Mouse (Mus musculus) kidney, embryonic 15.5 days (tissue): ENCODE results near the gene Rptor. TPM values are rescaled to one million over a fixed set of nuclear protein-coding genes. Genes with fewer than 3 reads are reported as not detected.

Experiments used
- ATAC-seq: fragments of 200-750 bp; cut with Nextera tagmentation; replicated peaks from 2 replicates; pipeline ENCODE4 v1.8.0; 2017; ENCODE audit warnings: moderate TSS enrichment; ENCODE audit not compliant: low FRiP score
- H3K27ac ChIP-seq: fragments of 300-500 bp; sonication (generic); 2 replicates; pipeline ENCODE4 v1.5.1; 2015; ENCODE audit warnings: mild to moderate bottlenecking, inconsistent platforms
- H3K27me3 ChIP-seq: fragments of 300-500 bp; sonication (generic); 2 replicates; pipeline ENCODE4 v1.6.1; 2015; ENCODE audit warnings: inconsistent platforms
- H3K36me3 ChIP-seq: fragments of 300-500 bp; sonication (generic); 2 replicates; pipeline ENCODE4 v1.6.1; 2015; ENCODE audit warnings: inconsistent platforms
- H3K4me1 ChIP-seq: fragments of 300-500 bp; sonication (generic); 2 replicates; pipeline ENCODE4 v1.6.1; 2015; ENCODE audit warnings: inconsistent platforms
- H3K4me2 ChIP-seq: fragments of 300-500 bp; sonication (generic); 2 replicates; pipeline ENCODE4 v1.6.1; 2015; ENCODE audit warnings: moderate library complexity, mild to moderate bottlenecking, inconsistent platforms
- H3K4me3 ChIP-seq: fragments of 300-500 bp; sonication (generic); replicated peaks from 2 replicates; pipeline ENCODE4 v1.5.1; 2015; ENCODE audit warnings: mild to moderate bottlenecking, inconsistent platforms
- H3K9ac ChIP-seq: fragments of 300-500 bp; sonication (generic); 2 replicates; pipeline ENCODE4 v1.6.1; 2015; ENCODE audit warnings: mild to moderate bottlenecking, inconsistent platforms
- H3K9me3 ChIP-seq: fragments of 300-500 bp; sonication (generic); replicated peaks from 2 replicates; pipeline ENCODE4 v1.6.1; 2016; ENCODE audit warnings: inconsistent platforms
- WGBS: fragments of 180-500 bp; shearing (Covaris S2); methylation state at CpG from one replicate; pipeline ENCODE4 v1.1.7; 2015; ENCODE audit warnings: mixed read lengths; 5-methylcytosine and 5-hydroxymethylcytosine counted together
- polyA plus RNA-seq: library from polyadenylated mRNA; unstranded; fragments of >200 nt; fragmentation: Nextera tagmentation; extraction: Ambion mirVana; gene quantifications from 2 replicates; pipeline ENCODE4 v1.2.1, GENCODE M21; 2015

The Rptor gene
- polyA plus RNA-seq, 1 experiment from 2014 or later: 13.1 TPM

- 30% methylated on average over 7 of the region's 7 CpGs for WGBS
- peaks cover 11% of the 10 kb centered on the region for H3K36me3 ChIP-seq
- no peak overlapping the region for H3K9ac ChIP-seq
- no peaks in the 10 kb centered on the region for H3K9me3 ChIP-seq
- ATAC-seq: no peak
- H3K4me2 ChIP-seq: no peak overlapping the region
- H3K27ac ChIP-seq: peak overlapping the region; percentile 54
- no peak overlapping the region for H3K4me3 ChIP-seq
- no peaks in the 10 kb centered on the region for H3K27me3 ChIP-seq
- H3K4me1 ChIP-seq: peaks cover 66% of the 10 kb centered on the region
These were observed 193.7 kb downstream of the Rptor start for GRCm38 (mm10) chr11:119796406-119796805.

GRCm38 (mm10) chr11:119796846-119797245 is 194.1 kb downstream of the Rptor start:
- 68% methylated on average over 7 of the region's 7 CpGs for WGBS
- Histone ChIP-seq H3K9ac (no peak overlapping the region), H3K4me1 (peaks cover 62% of the 10 kb centered on the region)

DNA sequence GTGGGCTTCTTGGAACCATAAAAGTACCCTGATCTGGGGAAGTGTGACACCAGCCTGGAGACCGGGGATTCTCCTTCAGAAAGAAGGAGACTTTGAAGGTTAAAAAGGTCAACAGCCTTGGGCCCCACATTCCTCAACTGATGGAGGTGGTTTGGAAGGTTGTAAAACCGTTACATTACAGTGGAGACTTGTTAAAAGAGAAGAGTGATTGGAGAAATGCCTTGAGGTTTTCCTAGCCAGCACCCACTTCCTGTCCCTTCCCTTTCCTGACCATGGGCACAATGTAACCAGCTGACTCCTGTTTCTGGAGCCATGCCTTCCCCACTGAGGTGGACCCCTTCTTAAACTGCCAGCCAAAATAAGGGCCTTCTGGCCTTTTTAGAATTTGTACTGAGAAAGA is 196.8 kb downstream of the Rptor start:
- WGBS: 25% methylated on average over 2 of the region's 2 CpGs
- Histone ChIP-seq H3K27me3 (no peaks in the 10 kb centered on the region), H3K4me2 (no peak overlapping the region)

More at GRCm38 (mm10) chr11:119796846-119797245, 194.1 kb downstream of the Rptor start:
- Histone ChIP-seq H3K4me2 (no peak overlapping the region), H3K27me3 (no peaks in the 10 kb centered on the region), H3K36me3 (peaks cover 11% of the 10 kb centered on the region), H3K9me3 (no peaks in the 10 kb centered on the region), H3K4me3 (no peak overlapping the region), H3K27ac (no peak overlapping the region)
- ATAC-seq: no peak

GRCm38 (mm10) chr11:119801855-119802254 is 199.2 kb downstream of the Rptor start:
- Histone ChIP-seq H3K4me3 (no peak overlapping the region), H3K9ac (no peak overlapping the region), H3K27me3 (no peaks in the 10 kb centered on the region), H3K36me3 (peaks cover 26% of the 10 kb centered on the region), H3K27ac (no peak overlapping the region), H3K4me1 (peaks cover 16% of the 10 kb centered on the region; the same call in 1 of the 2 replicates), H3K4me2 (no peak overlapping the region), H3K9me3 (no peaks in the 10 kb centered on the region)
- WGBS: 71% methylated on average over 1 of the region's 1 CpGs
- ATAC-seq: no peak

More for the DNA sequence above, 196.8 kb downstream of the Rptor start:
- ATAC-seq: no peak
- Histone ChIP-seq H3K36me3 (peaks cover 22% of the 10 kb centered on the region), H3K9me3 (no peaks in the 10 kb centered on the region), H3K9ac (no peak overlapping the region), H3K27ac (no peak overlapping the region), H3K4me1 (peaks cover 35% of the 10 kb centered on the region), H3K4me3 (no peak overlapping the region)

DNA sequence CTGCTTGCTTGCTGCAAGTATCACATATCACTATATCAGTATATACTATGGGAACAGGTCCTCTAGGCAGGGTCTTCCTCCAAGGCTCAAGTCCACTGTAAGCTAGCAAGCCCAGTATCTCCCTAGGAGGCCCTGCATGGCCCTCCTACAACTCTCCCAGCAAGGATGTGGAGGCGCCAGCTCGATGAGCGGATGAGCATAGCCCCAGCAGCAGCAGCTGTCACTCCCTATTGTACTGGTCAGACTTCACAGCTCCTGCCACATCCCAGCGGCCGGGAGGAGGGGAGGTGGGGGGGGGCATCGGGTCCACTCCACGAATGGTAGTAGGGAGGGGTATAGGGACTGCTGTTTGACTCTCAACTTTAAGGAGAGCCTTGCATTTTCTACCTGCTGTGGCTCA is 200.2 kb downstream of the Rptor start:
- Histone ChIP-seq H3K27me3 (no peaks in the 10 kb centered on the region), H3K9me3 (no peaks in the 10 kb centered on the region), H3K9ac (no peak overlapping the region), H3K4me1 (peaks cover 16% of the 10 kb centered on the region; the same call in 1 of the 2 replicates), H3K27ac (no peak overlapping the region), H3K36me3 (peaks cover 26% of the 10 kb centered on the region), H3K4me2 (no peak overlapping the region), H3K4me3 (no peak overlapping the region)
- ATAC-seq: no peak
- WGBS: 73% methylated on average over 7 of the region's 7 CpGs

DNA sequence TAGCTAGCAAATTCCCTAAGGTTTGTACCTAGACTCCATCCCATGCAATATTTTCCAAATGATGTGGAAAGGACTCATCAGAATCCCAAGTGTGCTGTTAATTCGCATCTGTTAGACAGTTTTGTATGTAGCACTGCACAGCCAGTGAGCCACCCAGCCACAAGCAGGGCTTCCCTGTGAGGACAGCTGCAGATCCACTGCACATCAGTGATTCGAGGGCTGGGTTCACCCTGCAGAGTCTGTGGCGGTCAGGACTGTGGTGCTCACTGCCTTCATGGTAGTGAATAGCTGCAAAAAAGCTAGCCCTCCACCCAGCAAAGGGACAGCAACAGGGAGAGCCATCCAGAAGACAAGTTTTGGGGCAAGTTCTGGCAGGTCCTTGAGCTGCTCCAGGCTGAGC is 201.7 kb downstream of the Rptor start:
- no peak overlapping the region for H3K27ac ChIP-seq
- no peaks in the 10 kb centered on the region for H3K9me3 ChIP-seq
- WGBS: 91% methylated on average over 3 of the region's 3 CpGs

DNA sequence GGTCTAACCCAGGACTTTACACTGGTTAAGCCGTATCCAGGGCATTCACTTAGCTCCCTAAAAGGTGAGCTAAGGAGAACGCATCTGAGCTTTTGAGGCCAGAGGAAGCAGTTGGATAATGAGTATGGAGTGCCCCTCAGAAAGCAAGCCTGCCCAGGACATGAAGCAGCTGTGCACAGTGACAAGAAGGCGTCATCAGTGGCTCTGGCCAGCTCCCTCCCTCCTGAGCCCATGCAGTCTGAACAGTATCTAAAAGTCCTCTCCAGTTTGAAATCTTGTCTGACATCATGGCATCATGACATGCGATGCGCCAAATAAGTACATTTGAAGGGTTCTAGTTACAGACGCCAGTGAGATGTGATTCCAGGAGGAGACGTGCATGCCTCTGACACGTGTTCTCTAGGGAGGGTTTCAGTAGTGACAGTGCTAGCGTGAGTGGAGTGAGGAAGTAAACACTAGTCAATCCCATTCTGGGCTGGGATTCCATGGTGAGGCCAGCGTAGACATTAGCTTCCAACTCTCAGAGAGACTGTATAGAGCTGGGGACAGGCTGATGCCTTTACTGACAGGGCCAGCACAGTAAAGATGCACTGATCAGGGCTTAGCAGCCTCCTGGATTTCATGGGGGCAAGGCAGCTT is 202.5 kb downstream of the Rptor start:
- ATAC-seq: no peak
- no peaks in the 10 kb centered on the region for H3K27me3 ChIP-seq
- H3K4me2 ChIP-seq: no peak overlapping the region
- WGBS: 80% methylated on average over 10 of the region's 10 CpGs
- no peaks in the 10 kb centered on the region for H3K9me3 ChIP-seq
- H3K4me3 ChIP-seq: no peak overlapping the region
- no peak overlapping the region for H3K9ac ChIP-seq
- no peaks in the 10 kb centered on the region for H3K4me1 ChIP-seq
- no peak overlapping the region for H3K27ac ChIP-seq
- peaks cover 22% of the 10 kb centered on the region for H3K36me3 ChIP-seq

More for the DNA sequence above, 201.7 kb downstream of the Rptor start:
- no peak overlapping the region for H3K4me2 ChIP-seq
- no peak overlapping the region for H3K9ac ChIP-seq
- H3K27me3 ChIP-seq: no peaks in the 10 kb centered on the region
- no peak for ATAC-seq
- peaks cover 3% of the 10 kb centered on the region; the same call in 1 of the 2 replicates for H3K4me1 ChIP-seq
- H3K36me3 ChIP-seq: peaks cover 22% of the 10 kb centered on the region
- H3K4me3 ChIP-seq: no peak overlapping the region

DNA sequence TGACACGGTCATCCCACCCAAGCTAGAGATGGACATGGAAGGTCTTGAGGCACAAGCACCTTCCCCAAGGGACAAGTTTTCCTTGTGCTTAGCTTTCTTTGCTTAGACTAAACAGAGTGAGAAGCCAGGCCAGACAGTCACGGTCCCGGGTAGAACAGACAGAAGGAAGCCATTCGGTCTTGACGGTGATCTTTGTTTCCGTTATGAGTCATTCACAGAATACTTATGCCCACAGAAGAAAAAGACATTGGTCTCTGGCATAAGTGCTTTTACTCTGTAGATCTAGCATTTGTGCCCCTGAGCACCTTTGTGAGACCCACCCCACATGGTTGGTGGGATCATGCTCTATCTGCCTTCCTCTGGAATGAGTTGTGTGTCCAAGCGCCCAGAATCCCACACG is 203.8 kb downstream of the Rptor start:
- Histone ChIP-seq H3K4me3 (no peak overlapping the region), H3K9ac (no peak overlapping the region), H3K4me1 (no peaks in the 10 kb centered on the region), H3K9me3 (no peaks in the 10 kb centered on the region), H3K27ac (no peak overlapping the region), H3K4me2 (no peak overlapping the region), H3K27me3 (no peaks in the 10 kb centered on the region), H3K36me3 (peaks cover 21% of the 10 kb centered on the region)
- no peak for ATAC-seq
- WGBS: 94% methylated on average over 8 of the region's 8 CpGs

- no peak for ATAC-seq
- Histone ChIP-seq H3K9me3 (no peaks in the 10 kb centered on the region), H3K4me1 (no peaks in the 10 kb centered on the region), H3K27ac (no peak overlapping the region), H3K36me3 (peaks cover 25% of the 10 kb centered on the region), H3K4me3 (no peak overlapping the region), H3K4me2 (no peak overlapping the region), H3K27me3 (no peaks in the 10 kb centered on the region), H3K9ac (no peak overlapping the region)
- 75% methylated on average over 7 of the region's 7 CpGs for WGBS
These were observed 204.8 kb downstream of the Rptor start for GRCm38 (mm10) chr11:119807431-119808031.

DNA sequence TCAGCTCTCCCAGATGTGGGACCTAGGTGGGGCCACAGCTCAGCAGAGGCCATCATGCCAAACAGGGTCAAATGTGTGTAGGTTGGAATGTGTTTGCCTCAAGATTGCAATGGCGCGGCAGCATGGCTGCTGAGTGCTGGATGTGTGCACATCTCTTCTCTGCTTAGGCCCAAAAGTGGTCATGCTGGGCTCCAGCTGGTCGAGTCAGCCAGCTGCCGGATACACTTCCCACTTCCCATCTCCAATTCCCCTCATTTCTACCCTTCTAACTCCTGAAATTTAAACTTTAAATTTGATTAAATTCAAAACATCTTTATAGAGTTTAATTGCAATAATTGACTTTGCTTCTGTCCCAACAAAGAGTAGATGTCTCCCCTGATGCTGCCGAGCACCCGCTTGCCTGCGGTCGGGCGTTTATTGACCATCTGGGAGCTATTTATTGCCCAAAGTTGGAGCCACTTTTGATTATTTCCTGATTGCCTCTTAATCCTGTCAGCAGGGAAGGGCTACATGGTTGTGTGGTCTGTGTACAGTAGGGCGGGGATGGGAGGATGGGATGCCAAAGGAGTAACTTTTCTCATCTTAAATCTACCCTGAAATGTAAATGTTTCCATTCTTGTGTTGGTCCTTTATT is 206.1 kb downstream of the Rptor start:
- H3K9ac ChIP-seq: no peak overlapping the region
- WGBS: 79% methylated on average over 10 of the region's 10 CpGs

DNA sequence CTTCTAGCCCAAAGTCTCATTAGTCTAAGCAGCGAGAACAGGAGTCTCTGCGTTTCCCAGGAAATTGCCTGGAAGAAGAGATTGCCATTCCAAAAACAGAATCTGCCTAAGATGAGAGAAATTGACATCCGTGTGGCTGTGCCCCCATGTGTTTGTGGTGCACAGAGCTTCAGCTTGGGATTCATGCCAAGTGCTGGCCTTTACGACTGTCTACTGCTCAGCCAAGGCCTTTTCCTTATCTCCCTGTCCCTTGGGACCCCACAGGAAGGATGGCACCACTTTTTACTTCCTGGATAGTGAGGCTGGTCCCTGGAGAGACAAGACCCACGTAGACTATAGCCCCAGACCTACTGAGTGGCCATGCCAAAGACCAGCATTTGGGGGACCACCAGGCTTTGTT is 206.6 kb downstream of the Rptor start:
- Histone ChIP-seq H3K9ac (no peak overlapping the region), H3K4me1 (no peaks in the 10 kb centered on the region), H3K4me3 (no peak overlapping the region), H3K27me3 (no peaks in the 10 kb centered on the region), H3K4me2 (no peak overlapping the region), H3K27ac (no peak overlapping the region), H3K9me3 (no peaks in the 10 kb centered on the region), H3K36me3 (peaks cover 28% of the 10 kb centered on the region)
- 70% methylated on average over 5 of the region's 5 CpGs for WGBS
- no peak for ATAC-seq

More for the DNA sequence above, 206.1 kb downstream of the Rptor start:
- H3K4me2 ChIP-seq: no peak overlapping the region
- no peak overlapping the region for H3K4me3 ChIP-seq
- no peaks in the 10 kb centered on the region for H3K4me1 ChIP-seq
- H3K36me3 ChIP-seq: peaks cover 25% of the 10 kb centered on the region
- ATAC-seq: no peak
- no peak overlapping the region for H3K27ac ChIP-seq
- no peaks in the 10 kb centered on the region for H3K27me3 ChIP-seq
- H3K9me3 ChIP-seq: no peaks in the 10 kb centered on the region

DNA sequence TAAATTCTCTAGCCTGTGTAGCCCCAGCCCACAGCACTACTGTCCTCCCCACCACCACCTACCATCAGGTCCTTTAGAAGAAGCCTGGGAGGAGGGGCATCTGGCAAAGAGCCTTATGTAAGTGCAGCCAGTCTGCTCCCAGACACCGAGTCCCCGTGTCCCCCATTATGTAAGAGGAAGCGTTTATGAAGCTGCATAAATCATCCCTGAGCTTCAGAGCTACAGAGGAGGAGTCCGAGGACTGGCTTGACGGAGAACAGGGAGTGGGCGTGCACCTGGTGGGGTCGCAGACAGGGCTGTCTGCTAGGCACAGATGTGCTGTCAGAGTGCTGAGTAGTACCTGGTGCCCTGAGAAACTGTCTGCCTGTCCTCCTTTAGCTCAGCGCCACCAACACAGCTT is 208.3 kb downstream of the Rptor start:
- WGBS: 50% methylated on average over 8 of the region's 8 CpGs
- ATAC-seq: no peak
- Histone ChIP-seq H3K4me2 (no peak overlapping the region), H3K36me3 (peaks cover 31% of the 10 kb centered on the region), H3K4me1 (no peaks in the 10 kb centered on the region), H3K27me3 (no peaks in the 10 kb centered on the region), H3K9ac (no peak overlapping the region), H3K27ac (no peak overlapping the region), H3K9me3 (no peaks in the 10 kb centered on the region), H3K4me3 (no peak overlapping the region)
